In genomic region chr15:28051104-28051625, GRCm38 (mm10) we compare ENCODE assay signal across 9 mouse cellular contexts. TPM values are rescaled to one million over a fixed set of nuclear protein-coding genes. Genes with fewer than 3 reads are reported as not detected.
DNase-seq lines count a peak whose midpoint lies in the region; ATAC-seq lines count a peak whose summit lies in the region.
"Had no signal": no experiment of that assay in that cellular context is flagged by ENCODE, and none has a peak within 500 bp of the region (broad histone marks: within the 10 kb centered on the region; RNA-seq: fewer than 3 reads in every experiment).

No protein-coding gene starts in this region.

- H3K9me3 ChIP-seq in embryonic facial prominence, embryonic 14.5 days (ENCODE audit: control insufficient read depth, low read length): 0 out of 2 replicates have a peak, but pooled peaks cover 3% of the 10 kb centered on the region
- no peaks in the 10 kb centered on the region for H3K9me3 ChIP-seq in heart, embryonic 12.5 days (replicated peaks)
- no peaks in the 10 kb centered on the region for H3K9me3 ChIP-seq in midbrain, embryonic 13.5 days

- 21% methylated on average over 18 of the region's 18 CpGs for WGBS in embryonic facial prominence, embryonic 14.5 days
- WGBS in heart, embryonic 12.5 days: 51% methylated on average over 18 of the region's 18 CpGs
- 3% methylated on average over 18 of the region's 18 CpGs for WGBS in midbrain, embryonic 13.5 days

- H3K9ac ChIP-seq in embryonic facial prominence, embryonic 14.5 days (ENCODE audit: low read depth, low read length): peak overlapping the region; percentile 50
- no peak overlapping the region for H3K9ac ChIP-seq in heart, embryonic 12.5 days
- H3K9ac ChIP-seq in midbrain, embryonic 13.5 days (replicated peaks): peak overlapping the region; percentile 36

- no peak overlapping the region for H3K27ac ChIP-seq in embryonic facial prominence, embryonic 14.5 days (replicated peaks; ENCODE audit: low read depth, low read length)
- H3K27ac ChIP-seq in heart, embryonic 12.5 days (ENCODE audit: poor library complexity, severe bottlenecking): no peak overlapping the region
- no peak overlapping the region for H3K27ac ChIP-seq in midbrain, embryonic 13.5 days
- H3K27ac ChIP-seq: left cerebral cortex, adult 2 months had no signal

- peak; percentile 88 for ATAC-seq in embryonic facial prominence, embryonic 14.5 days (ENCODE audit: low read depth)
- no peak for ATAC-seq in heart, embryonic 12.5 days (ENCODE audit: insufficient number of reproducible peaks, low FRiP score)
- ATAC-seq in midbrain, embryonic 13.5 days: peak; percentile 87
- ATAC-seq in erythroblast, adult 5-6 weeks (replicated peaks; ENCODE audit: low FRiP score, poor library complexity, severe bottlenecking): no peak

- no peak overlapping the region for H3K4me3 ChIP-seq in embryonic facial prominence, embryonic 14.5 days (ENCODE audit: low read depth, low read length)
- no peak overlapping the region for H3K4me3 ChIP-seq in heart, embryonic 12.5 days
- H3K4me3 ChIP-seq in midbrain, embryonic 13.5 days (replicated peaks): 0 out of 2 replicates have a peak overlapping the region, but pooled peaks have one; percentile 2
- H3K4me3 ChIP-seq: left cerebral cortex, adult 2 months had no signal

- H3K4me2 ChIP-seq in embryonic facial prominence, embryonic 14.5 days (ENCODE audit: low read depth, low read length): peak overlapping the region; percentile 36
- H3K4me2 ChIP-seq in heart, embryonic 12.5 days: 0 out of 2 replicates have a peak overlapping the region, but pooled peaks have one; percentile 6
- peak overlapping the region; percentile 43 for H3K4me2 ChIP-seq in midbrain, embryonic 13.5 days (replicated peaks)

- no peaks in the 10 kb centered on the region for H3K27me3 ChIP-seq in embryonic facial prominence, embryonic 14.5 days (replicated peaks; ENCODE audit: control insufficient read depth, insufficient read depth, low read length)
- H3K27me3 ChIP-seq in heart, embryonic 12.5 days (replicated peaks): no peaks in the 10 kb centered on the region
- peaks cover 9% of the 10 kb centered on the region; the same call in 1 of the 2 replicates for H3K27me3 ChIP-seq in midbrain, embryonic 13.5 days

- H3K36me3 ChIP-seq in embryonic facial prominence, embryonic 14.5 days (ENCODE audit: control insufficient read depth, insufficient read depth, low read length): no peaks in the 10 kb centered on the region
- H3K36me3 ChIP-seq in heart, embryonic 12.5 days: no peaks in the 10 kb centered on the region
- H3K36me3 ChIP-seq in midbrain, embryonic 13.5 days: no peaks in the 10 kb centered on the region

- H3K4me1 ChIP-seq in embryonic facial prominence, embryonic 14.5 days (ENCODE audit: control insufficient read depth, insufficient read depth, low read length): peaks cover 9% of the 10 kb centered on the region
- H3K4me1 ChIP-seq in heart, embryonic 12.5 days (replicated peaks): peaks cover 6% of the 10 kb centered on the region
- H3K4me1 ChIP-seq in midbrain, embryonic 13.5 days (replicated peaks): peaks cover 19% of the 10 kb centered on the region

- peak; percentile 77 to 83 for DNase-seq in right cerebral cortex, postnatal 10 days (ENCODE audit: low spot score in 2 of 2)
- no peak for DNase-seq in right cerebral cortex, postnatal 36 days (ENCODE audit: low spot score in 2 of 2)
- DNase-seq in embryonic facial prominence, embryonic 14.5 days (ENCODE audit: low spot score): peak; percentile 65
- DNase-seq in kidney, postnatal 14 days: peak; percentile 48
- no peak for DNase-seq in spleen, postnatal 14 days (ENCODE audit: low spot score in 2 of 2)

RNA-seq across cellular contexts. Expression of gene Trio, which starts 25.5 kb away (rescaled TPM):
- polyA plus RNA-seq in embryonic facial prominence, embryonic 14.5 days (2014; fragmentation: Nextera tagmentation; extraction: Ambion mirVana): 60.8 and 68.2 TPM in 2 replicates
- polyA plus RNA-seq in heart, embryonic 12.5 days (2016; fragmentation: Nextera tagmentation; extraction: Ambion mirVana): 18.6 and 23.2 TPM in 2 replicates
- 37.9 and 39.7 TPM in 2 replicates for polyA plus RNA-seq in midbrain, embryonic 13.5 days (2015; fragmentation: Nextera tagmentation; extraction: Ambion mirVana)
- total RNA-seq in erythroblast, adult 5-6 weeks (2015; ENCODE audit: low replicate concordance): 14.0 and 18.1 TPM in 2 replicates
- 2.4 and 6.2 TPM in 2 replicates for total RNA-seq in erythroblast, adult 5-6 weeks (2017; ENCODE audit: low replicate concordance)

Comparison
In these comparisons a context has a peak if more than half of its experiments do, and no peak if none do; other contexts are left out.
1. DNase-seq: peak in right cerebral cortex, postnatal 10 days (2 of 2), embryonic facial prominence, embryonic 14.5 days (single experiment) and kidney, postnatal 14 days (single experiment); none in right cerebral cortex, postnatal 36 days (0 of 2) and spleen, postnatal 14 days (0 of 2).
2. ATAC-seq: peak in embryonic facial prominence, embryonic 14.5 days (single experiment) and midbrain, embryonic 13.5 days (single experiment); none in heart, embryonic 12.5 days (single experiment) and erythroblast, adult 5-6 weeks (single experiment).
3. Peak in every context shown above with its lines, with median percentiles within 50 percentile points of each other: H3K4me2 ChIP-seq.